Mouse (Mus musculus): ENCODE data around the gene Exoc6.

The Exoc6 gene

DNA sequence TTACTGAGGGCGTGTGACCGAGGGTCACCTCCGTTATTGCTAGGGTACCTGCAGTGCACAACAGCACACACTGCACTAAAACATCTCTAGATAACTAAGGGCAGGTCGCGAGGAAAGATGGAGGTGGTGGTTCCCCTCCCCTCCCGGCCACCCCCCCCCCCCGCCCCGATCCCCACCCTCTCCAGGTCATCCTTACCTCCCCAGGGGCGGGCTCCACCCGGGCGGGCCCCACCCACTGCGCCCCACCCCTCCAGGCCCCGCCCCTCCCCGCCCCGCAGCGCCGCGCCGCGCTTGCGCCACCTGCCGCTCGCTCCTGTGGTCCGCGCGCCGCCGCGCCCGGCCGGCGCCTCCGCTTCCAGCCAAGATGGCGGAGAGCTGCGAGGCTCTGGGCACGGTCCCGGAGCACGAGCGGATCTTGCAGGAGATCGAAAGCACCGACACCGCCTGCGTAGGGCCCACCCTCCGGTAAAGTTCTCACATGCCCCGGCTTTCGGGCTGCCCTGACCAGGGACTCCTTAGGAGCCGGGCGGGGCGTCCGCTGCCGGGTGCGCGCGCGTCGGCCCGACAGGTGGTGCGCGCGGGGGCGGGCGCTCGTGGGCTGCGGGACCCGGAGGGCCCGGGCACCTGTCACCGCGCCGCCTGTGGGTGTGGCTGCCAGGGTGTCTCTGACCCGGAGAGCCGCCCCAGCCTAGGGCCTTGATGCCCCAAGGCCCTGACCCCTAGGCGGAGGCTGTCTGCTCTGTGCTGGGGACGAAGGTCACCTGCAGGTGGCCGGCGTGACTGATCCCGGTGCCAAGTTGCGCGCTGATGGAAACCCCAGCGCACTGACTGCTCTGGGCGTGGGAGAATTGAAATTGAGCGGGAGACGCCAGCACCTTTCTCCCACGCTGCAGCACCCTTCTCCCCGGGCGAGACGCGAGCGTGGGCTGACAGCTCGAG, at the start of gene Exoc6:
Gene Exoc6, plus strand, starts transcription at position 318 of the 939 bp plus-strand sequence.
- ChIA-PET POLR2A (interaction anchor here in 2 of 4 experiments (0.6 to 1.6 kb wide), 5 partner anchors 8 to 175 kb away, joined by 3 read pairs; no protein-coding TSS in a partner anchor), CTCF (interaction anchor here (0.6 to 1.5 kb wide), 12 partner anchors 9 to 807 kb away, joined by 3 to 6 read pairs (median 3); no protein-coding TSS in a partner anchor)

DNA sequence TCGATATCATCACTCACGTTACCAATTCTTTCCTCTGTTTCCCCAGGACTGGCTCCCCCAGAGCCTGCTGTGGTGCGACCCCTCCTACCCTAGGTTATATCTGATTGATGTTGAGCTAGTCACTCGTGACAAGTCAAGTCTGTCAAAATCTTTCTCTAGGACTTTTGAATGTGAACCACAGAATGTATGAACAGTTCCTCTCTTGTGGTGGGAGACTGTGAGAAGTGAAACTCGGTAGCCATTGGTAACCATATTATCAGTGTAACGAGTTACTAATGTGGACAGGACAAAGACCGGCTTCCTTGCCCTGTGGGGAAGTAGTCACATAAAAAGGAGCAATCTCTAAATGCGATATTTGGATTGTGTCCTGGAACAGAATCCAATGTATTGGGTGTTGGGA, 47.2 kb upstream of the Exoc6 start:
- ChIA-PET CTCF (interaction anchor here in 2 of 4 experiments (0.6 to 0.9 kb wide), 2 partner anchors 27 to 584 kb away, joined by 3 to 6 read pairs; no protein-coding TSS in a partner anchor), POLR2A (interaction anchor here in 3 of 4 experiments (0.6 to 1.5 kb wide), 7 partner anchors 10 to 591 kb away, joined by 3 to 5 read pairs (median 3); partner anchors contain the start of gene Hhex (in 1 of the 3))

DNA sequence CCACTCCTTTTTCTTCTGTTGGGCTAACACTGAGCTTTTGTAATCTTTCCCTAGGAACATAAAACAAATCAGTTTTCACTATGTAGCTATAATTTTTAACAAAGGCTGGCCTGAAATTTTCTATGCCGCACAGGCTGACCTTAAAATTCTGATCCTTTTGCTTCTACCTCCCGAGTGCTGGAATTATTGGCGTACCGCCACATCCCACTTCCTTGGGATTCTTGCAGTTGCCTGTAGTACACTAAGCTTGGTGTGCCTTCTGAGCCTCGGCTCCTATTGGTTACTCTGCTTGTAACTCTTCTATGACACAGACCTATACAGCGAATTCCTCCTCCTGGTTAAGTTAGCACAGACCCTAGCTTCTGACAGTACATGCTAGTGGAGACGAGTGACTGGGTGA, 44.2 kb upstream of the Exoc6 start:
- ChIA-PET POLR2A (interaction anchor here in 3 of 4 experiments (0.6 to 3.4 kb wide), 21 partner anchors 10 to 143 kb away, joined by 3 to 17 read pairs (median 4); partner anchors contain the start of gene Hhex (in 3 of the 3)), CTCF (interaction anchor here in 3 of 4 experiments (0.6 to 1.8 kb wide), 9 partner anchors 10 to 87 kb away, joined by 3 to 10 read pairs (median 4); no protein-coding TSS in a partner anchor)

DNA sequence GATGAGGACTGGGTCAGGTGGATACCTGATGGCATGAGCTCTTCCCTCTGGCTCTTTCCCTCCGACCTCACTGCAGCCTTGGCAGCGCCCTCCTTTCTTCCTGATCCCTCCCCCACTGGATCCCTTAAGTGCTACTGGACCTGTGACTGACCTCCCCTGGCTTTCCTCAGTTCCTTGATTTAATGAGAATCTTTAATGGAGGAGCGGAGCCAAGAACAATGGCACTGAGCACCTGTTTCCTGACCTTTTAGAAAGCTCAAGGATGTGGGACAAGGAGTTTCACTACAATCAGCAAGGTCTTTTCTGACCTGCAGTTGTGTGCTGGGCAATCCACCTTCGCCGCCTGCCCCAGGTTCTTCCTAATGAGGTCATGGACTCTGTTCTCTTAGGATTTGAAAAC, 43.6 kb upstream of the Exoc6 start:
- POLR2A ChIA-PET: interaction anchor here in 3 of 4 experiments (0.6 to 3.4 kb wide), 21 partner anchors 11 to 131 kb away, joined by 3 to 17 read pairs (median 4); partner anchors contain the start of gene Hhex (in 3 of the 3)

DNA sequence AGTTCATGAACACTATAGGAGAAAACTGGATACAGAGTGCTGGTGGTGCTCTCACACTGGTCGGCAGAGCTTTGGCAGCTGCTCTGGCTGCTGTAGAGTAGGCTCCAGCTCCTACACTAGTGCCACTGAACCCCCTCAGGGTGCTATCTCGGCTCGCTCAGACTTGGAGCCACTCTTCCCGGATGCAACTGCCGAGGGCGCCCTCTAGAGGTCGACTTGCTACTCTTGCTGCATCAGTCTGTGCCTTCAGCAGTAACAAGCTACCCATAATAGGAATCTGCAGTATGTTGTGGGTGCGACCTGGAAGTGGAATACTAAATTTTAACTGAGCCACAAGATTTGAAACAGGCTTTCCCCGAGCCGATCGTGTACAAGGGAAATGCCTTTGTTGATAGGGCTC, 40.5 kb upstream of the Exoc6 start:
- POLR2A ChIA-PET: interaction anchor here in 3 of 4 experiments (0.8 to 1.6 kb wide), 19 partner anchors 9 to 612 kb away, joined by 3 to 13 read pairs (median 4); partner anchors contain the start of gene Hhex (in 1 of the 3)
- CTCF ChIA-PET: interaction anchor here (0.5 to 1.7 kb wide), 75 partner anchors 8 to 1367 kb away, joined by 3 to 23 read pairs (median 4); partner anchors contain the start of genes Hhex (in 2 of the 4) and Exoc6 (in 1 of the 4)

More for the DNA sequence above, 43.6 kb upstream of the Exoc6 start:
- CTCF ChIA-PET: interaction anchor here in 3 of 4 experiments (0.7 to 1.8 kb wide), 9 partner anchors 9 to 88 kb away, joined by 3 to 10 read pairs (median 4); no protein-coding TSS in a partner anchor

DNA sequence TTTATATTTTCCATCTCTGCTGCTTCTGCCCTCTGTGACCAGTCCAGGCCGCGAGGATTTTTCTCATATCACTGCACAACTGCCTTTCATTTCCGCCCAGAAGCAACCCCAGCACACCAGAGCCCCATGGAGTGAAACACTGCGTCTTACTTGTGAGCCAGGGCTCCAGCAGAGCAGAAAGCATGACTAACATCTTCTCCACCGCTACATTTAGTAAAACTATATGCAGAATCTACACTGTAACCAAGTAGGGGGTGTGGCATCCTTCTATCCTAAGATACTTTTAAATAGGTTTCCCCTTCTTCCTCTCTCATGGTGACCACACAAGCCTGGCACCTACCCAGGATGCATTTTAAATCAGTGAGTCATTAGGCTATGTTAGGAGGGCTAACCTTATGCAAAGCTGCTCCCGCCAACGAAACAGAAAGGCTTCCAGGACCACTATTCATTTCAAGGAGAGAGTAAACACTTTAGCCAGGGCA, 35.4 kb upstream of the Exoc6 start:
- POLR2A ChIA-PET: no interaction called here
- CTCF ChIA-PET: interaction anchor here in 1 of 4 experiments (1.9 kb wide), 1 partner anchor 15 kb away, joined by 6 read pairs; no protein-coding TSS in a partner anchor

DNA sequence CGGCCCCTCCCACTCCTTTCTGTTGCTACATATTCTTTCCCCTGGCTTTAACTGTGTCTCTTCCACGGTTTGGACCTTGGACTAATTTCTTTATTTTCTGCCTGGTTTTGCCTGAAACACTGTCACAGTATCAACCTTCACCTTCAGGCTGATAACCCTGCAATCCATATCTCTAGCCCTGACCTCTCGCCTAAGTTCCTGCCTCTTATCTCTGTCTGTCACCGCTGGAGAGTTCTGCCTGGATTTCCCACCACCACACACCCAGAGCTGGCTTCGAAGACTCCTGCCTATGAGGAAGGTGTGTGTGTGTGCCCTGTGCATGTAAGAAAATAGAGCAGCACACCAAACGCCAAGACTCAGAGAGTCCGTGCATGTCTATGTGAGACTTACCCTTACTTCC, 32.8 kb upstream of the Exoc6 start:
- ChIA-PET CTCF (no interaction called here), POLR2A (interaction anchor here in 1 of 4 experiments (0.7 to 1.3 kb wide), 2 partner anchors 12 to 58 kb away, joined by 3 read pairs; no protein-coding TSS in a partner anchor)

DNA sequence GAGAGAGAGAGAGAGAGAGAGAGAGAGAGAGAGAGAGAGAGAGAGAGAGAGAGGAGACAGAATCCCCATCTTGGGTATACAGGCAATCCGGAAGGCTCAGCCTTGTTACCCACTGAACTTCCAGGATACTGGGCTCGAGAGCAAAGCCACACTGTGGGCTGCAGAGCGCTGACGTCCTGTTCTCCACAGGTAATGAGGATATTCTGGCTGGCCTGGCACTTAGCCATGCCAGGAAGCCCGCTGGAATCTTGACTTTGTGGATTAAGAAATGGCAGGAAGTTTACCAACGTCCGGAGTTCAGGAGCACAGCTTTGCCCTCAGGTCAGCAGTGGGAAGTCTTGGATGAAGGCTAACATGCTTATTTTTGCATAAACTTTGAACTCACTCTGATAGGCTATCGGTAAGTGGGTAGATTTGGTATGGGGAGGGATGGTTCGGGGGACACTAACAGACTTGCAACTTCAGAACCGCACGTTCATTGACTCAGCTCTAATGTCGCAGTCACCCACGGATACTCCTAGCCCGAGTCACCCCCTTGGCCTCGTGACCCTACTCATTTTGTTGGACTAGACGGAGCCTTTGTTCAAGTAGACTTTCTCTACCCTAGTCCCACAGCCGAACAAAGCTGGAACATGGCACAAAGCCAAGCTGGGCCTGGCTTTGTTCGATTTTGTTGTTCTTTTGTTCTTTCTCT, 29.3 kb upstream of the Exoc6 start:
- CTCF ChIA-PET: interaction anchor here in 3 of 4 experiments (0.7 to 1.3 kb wide), 4 partner anchors 9 to 11 kb away, joined by 3 to 5 read pairs (median 4); no protein-coding TSS in a partner anchor
- POLR2A ChIA-PET: interaction anchor here in 1 of 4 experiments (1.0 to 1.2 kb wide), 2 partner anchors 11 to 51 kb away, joined by 3 read pairs; no protein-coding TSS in a partner anchor

DNA sequence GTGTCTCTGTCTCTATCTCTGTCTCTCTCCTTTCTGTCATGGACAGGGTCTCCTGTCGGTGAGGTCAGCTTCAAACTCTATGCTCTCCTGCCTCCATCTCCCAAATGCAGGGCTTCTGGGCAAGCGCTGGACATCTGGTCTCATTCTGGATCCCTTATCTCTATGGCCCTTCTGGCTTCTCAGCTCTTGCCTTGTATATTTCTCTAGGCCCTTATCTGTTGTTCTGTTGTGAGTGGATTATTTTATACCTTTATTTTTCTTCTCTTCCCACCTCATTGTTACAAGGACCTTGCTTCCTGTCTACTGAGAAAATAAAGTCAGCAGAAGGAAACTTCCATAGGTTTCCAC, 28.8 kb upstream of the Exoc6 start:
- ChIA-PET CTCF (interaction anchor here in 3 of 4 experiments (0.7 to 1.3 kb wide), 4 partner anchors 9 to 12 kb away, joined by 3 to 5 read pairs (median 4); no protein-coding TSS in a partner anchor), POLR2A (interaction anchor here in 1 of 4 experiments (1.0 to 1.2 kb wide), 2 partner anchors 12 to 52 kb away, joined by 3 read pairs; no protein-coding TSS in a partner anchor)

DNA sequence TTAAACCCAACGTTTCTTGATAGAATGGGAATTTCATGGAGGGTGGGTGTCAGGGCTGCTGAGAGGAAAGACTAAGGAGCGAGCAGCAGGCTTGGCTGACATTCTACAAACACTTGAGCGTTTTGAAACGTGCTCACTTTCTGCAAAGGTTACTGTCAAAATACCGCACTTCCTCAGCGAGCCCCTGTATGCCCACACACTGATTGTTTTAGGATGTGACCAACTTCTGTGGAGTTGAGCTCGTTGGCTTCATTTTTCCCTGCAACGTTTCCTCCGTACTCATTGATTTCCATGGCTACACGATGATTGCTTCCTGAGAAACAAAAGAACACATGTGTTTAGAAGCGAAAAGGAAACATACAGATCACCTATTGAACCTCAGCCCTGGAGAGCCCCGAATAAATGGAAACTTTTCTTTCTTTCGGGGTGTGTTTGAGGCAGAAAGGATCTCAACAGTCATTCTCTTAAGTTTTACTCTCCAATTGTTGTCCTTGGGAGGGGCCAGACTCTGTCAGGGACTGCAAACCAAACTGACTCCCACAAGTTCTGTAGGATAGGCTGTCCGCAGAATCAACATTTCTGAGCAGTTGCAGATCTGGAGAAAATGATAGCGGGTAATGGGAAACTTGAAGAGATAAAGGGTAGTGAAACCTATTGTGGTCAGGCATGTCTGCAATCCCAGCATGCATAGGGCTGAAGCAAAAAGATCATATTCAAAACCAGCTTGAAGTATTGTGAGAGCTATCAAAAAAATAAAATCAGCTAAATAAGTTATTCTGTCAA, 26.7 kb upstream of the Exoc6 start:
- ChIA-PET POLR2A (interaction anchor here in 1 of 4 experiments (1.1 kb wide), 1 partner anchor 13 kb away, joined by 3 read pairs; no protein-coding TSS in a partner anchor), CTCF (interaction anchor here in 2 of 4 experiments (0.6 kb wide), 2 partner anchors 106 to 541 kb away, joined by 3 to 4 read pairs; no protein-coding TSS in a partner anchor)

DNA sequence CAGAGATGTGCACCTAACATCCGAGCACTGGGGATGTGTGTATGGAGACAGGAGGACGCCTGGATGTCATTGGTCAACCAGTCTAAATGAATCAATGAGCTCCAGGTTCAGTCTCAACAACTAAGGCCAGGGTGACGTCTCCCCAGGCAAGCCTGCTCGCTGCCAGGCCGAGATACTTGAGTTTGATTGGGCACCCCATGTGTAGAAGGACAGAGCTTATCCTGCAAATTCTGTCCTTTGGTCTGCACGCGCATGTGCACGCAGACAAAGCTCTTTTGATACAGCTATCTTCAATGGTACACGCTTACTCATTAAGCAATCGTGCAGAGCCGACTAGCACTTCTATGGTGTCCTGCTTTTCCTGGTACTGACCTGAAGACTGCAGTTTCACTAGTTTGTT, 24.3 kb upstream of the Exoc6 start:
- POLR2A ChIA-PET: interaction anchor here in 3 of 4 experiments (0.8 to 1.9 kb wide), 8 partner anchors 14 to 274 kb away, joined by 4 to 7 read pairs (median 4); partner anchors contain the start of gene Hhex (in 2 of the 3)
- CTCF ChIA-PET: interaction anchor here (0.5 to 2.9 kb wide), 10 partner anchors 10 to 67 kb away, joined by 3 to 20 read pairs (median 6); no protein-coding TSS in a partner anchor

DNA sequence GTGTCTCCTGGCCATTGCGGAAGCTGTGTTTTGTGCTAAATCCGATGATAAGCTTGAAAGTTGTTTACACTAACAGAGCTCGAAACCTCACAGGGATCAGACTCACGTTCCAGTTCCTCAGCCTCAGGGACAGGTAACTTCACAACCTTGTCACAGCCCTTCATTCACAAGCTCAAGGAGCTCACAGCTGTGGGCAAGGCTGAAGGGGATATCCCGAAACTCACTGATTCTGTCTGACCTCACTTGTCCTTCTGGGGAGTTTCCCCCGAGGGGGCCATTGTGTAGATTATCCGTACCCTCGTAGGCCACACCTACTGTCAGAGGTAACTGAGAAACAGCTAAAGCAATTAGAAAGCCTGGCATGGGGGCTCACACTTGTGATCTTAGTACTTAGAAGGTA, 23.4 kb upstream of the Exoc6 start:
- CTCF ChIA-PET: interaction anchor here (0.5 to 2.9 kb wide), 14 partner anchors 11 to 683 kb away, joined by 3 to 20 read pairs (median 4); no protein-coding TSS in a partner anchor
- POLR2A ChIA-PET: interaction anchor here (0.5 to 1.9 kb wide), 11 partner anchors 13 to 275 kb away, joined by 3 to 7 read pairs (median 4); partner anchors contain the start of gene Hhex (in 2 of the 4)

DNA sequence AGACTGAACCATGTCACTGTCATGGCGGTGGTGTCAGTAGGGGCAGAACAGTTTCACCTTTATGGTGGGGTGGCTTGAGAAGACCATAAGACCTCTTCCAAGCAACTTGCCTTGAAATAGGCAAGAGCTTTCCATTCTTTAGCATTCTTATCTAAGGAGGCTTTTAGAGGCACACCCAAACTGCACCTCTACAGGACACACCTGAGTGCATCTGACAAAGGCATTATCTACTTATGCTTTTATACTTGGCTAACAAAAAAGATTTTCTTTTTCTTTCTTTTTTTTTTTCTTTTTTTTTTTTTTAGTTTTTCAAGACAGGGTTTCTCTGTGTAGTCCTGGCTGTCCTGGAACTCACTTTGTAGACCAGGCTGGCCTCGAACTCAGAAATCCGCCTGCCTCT, 22.5 kb upstream of the Exoc6 start:
- CTCF ChIA-PET: interaction anchor here in 3 of 4 experiments (0.6 to 2.9 kb wide), 4 partner anchors 17 to 1038 kb away, joined by 3 to 20 read pairs (median 8); no protein-coding TSS in a partner anchor
- POLR2A ChIA-PET: interaction anchor here in 2 of 4 experiments (0.7 to 1.9 kb wide), 6 partner anchors 12 to 825 kb away, joined by 3 to 7 read pairs (median 5); no protein-coding TSS in a partner anchor

DNA sequence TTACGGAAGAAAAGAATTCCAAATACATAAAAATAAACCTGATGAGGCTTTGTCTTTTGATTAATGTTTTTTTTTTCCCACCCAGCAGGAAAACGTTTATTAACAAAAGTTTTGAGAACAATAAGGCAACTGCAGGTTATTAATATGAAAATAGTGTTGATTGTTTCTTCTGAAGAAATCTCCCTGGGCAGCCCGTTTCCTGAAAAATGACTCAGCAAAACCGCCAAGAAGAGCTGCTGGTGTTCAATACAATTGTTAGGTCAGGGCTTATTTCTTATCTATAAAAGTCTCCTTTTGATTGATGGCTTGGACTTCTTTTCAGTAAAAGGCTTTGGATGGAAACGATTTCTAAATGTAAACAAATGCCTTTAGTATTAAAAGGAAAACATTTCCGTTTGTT, 21.6 kb upstream of the Exoc6 start:
- CTCF ChIA-PET: interaction anchor here in 2 of 4 experiments (0.9 to 2.9 kb wide), 6 partner anchors 13 to 285 kb away, joined by 3 to 20 read pairs (median 4); no protein-coding TSS in a partner anchor

DNA sequence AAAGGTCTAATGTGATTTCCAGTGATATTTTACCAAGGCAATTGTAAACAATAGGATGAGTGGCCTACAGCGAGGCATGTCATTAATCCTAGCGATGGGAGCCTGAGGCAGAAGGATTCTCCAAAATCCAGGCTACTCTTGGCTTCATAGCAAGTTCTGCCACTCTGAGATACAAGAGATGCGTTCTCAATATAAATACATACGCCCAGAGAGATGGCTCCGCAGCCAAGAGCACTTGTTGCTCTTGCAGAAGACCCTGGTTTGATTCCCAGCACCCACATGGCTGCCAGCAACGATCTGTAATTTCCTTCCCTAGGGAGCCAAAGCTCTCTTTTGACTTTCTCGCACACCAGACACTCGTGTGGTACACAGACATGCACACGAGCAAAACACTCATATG, 20.9 kb upstream of the Exoc6 start:
- ChIA-PET POLR2A (interaction anchor here in 3 of 4 experiments (0.6 to 2.0 kb wide), 6 partner anchors 12 to 95 kb away, joined by 3 to 11 read pairs (median 3); partner anchors contain the start of gene Hhex (in 1 of the 3)), CTCF (interaction anchor here in 3 of 4 experiments (0.6 to 2.5 kb wide), 22 partner anchors 10 to 284 kb away, joined by 3 to 13 read pairs (median 6); partner anchors contain the start of gene Hhex (in 1 of the 3))

More for the DNA sequence above, 21.6 kb upstream of the Exoc6 start:
- POLR2A ChIA-PET: interaction anchor here in 1 of 4 experiments (1.4 to 2.0 kb wide), 2 partner anchors 40 to 94 kb away, joined by 5 to 11 read pairs; partner anchors contain the start of gene Hhex

DNA sequence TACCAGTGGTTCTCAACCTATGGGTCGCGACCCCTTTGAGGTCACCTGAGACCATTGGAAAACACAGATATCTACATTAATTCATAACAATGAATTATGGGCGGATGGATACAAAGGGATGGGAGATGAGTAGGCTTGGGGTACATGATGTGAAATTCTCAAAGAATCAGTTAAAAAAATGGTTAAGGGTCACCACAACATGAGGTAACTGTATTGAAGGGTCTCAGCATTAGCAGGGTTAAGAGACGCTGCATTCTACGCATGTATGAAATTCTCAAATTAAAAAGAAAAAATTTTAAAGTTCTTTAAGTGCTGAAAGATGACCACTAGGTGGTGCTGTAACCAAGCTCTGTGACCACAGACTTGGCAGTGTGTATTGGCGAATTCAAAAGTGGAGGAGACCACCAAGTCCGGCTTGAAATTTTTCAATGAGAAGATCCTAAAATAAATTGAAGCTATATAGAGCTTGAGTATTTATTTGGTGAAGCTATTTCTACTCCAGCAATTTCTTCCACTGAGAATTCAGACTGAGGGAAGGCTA, 20.2 kb upstream of the Exoc6 start:
- ChIA-PET POLR2A (interaction anchor here (0.5 to 2.0 kb wide), 11 partner anchors 12 to 595 kb away, joined by 3 to 11 read pairs (median 3); partner anchors contain the start of genes Hhex (in 1 of the 4) and Rbp4 (in 1 of the 4)), CTCF (interaction anchor here (0.5 to 2.5 kb wide), 59 partner anchors 9 to 724 kb away, joined by 3 to 17 read pairs (median 4); partner anchors contain the start of gene Hhex (in 1 of the 4))

Data from embryonic stem cell, embryonic (primary cell).